Mouse (Mus musculus) mouse embryonic stem cell (cell line): Measurements from ENCODE around the gene Akap8l.

ENCODE experiments used
- in situ Hi-C, 2 experiments: fragments of 300-500 bp; cut with MboI; formaldehyde crosslinking; loops; 1 replicate in 1 of 2; 3 replicates in 1 of 2; pipeline ENCODE4 v1.14.3; 2019 to 2020; ENCODE audit warnings: low sequenced_read_pairs in 2 of 2, low pct_unique_long_range_greater_than_20kb in 1 of 2, mixed read lengths in 1 of 2; ENCODE audit not compliant: unreplicated experiment in 1 of 2

The Akap8l gene

DNA sequence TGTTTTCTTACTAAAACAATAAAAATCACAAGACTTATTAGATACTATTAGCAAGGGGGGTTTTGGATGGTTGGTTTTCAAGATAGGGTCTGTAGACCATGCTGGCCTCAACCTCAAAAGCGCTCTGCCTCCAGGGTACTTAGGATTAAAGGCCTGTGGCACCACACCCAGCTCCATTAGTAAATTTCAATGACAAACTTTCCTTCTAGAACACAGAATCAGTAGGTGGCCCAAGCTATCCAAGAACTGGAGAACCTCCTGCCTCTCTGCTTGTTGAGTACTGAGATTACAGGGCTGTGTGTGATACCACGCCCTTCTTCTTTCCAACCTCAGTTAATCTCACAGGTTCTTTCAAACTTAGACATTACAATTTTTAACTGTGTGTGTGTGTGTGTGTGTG, 69.3 kb downstream of the Akap8l start:
- in situ Hi-C loops: no loop called here

DNA sequence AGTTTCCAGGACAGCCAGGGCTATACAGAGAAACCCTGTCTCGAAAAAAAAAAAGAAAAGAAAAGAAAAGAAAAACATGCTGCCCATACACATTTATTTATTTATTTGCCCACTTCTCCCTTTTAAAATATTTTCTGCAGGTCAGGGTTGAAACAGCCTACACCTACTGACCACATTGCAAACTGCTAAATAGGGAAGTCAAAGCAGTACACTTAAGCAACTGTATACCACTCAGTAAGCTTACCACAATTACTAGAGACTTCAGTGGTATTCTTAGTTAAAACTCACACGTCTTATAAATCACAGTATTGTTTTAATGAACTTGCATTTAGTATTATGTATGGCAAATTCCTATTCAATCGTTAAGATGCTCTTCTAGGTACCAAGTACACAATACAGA, 69.8 kb downstream of the Akap8l start:
- in situ Hi-C loops: no loop called here

DNA sequence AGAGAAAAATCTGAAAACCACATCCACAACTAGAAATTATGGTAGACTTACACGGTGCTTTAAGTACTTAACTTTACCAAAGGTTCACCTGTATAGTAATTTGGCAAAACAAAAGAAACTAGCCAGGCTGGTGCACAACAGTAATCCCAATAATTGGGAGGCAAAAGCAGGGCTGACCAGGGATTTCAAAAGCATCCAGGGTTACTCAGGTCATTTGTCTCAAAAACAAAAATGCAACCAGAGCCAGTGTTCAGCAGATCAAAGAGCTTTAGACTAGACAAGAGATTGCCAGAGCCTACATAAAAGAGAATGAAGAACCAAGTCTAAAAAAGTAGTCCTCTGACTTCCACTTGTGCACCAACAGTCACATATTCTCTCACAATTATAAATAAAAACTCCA, 73.2 kb downstream of the Akap8l start:
- in situ Hi-C loops: no loop called here

DNA sequence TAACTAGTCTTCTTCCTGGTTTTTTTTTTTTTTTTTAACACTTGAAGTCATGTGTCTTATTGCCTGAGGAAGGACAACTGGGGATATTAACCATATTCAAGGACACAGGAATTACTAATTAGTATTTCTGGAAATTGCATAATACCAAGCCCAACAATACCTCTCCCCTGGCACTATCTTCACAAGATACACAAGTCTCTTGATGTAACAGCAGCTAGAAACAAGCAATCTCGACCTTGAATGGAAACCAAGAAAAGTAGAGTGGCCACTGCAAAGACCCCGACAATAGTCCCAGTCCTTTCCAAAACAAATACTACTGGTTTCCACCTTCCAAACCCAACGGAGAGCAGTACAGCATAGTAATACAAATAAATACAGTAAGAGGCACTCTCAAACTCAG, 74.8 kb downstream of the Akap8l start:
- in situ Hi-C loops: no loop called here
